Mouse (Mus musculus): ENCODE results near the gene Gm4353.
"Not testable (repeated sequence)": the region's sequence is repeated elsewhere in the genome, so short reads cannot be mapped to it uniquely, and the experiment has no call there.

Gm4353 gene

GRCm38 (mm10) chr7:116084366-116084765 is at the start of gene Gm4353:
TSS of gene Gm4353 (minus strand) at chr7:116084635.
- not testable (repeated sequence) for DNase-seq (ENCODE audit: low read depth, low spot score)

- peak; percentile 57 for DNase-seq (ENCODE audit: low read depth, low spot score)
These were observed 47.6 kb upstream of the Gm4353 start for GRCm38 (mm10) chr7:116132078-116132477.

GRCm38 (mm10) chr7:116131390-116131789 is 47.0 kb upstream of the Gm4353 start:
- peak; percentile 36 for DNase-seq (ENCODE audit: low read depth, low spot score)

GRCm38 (mm10) chr7:116129374-116129773 is 44.9 kb upstream of the Gm4353 start:
- no peak for DNase-seq (ENCODE audit: low read depth, low spot score)

GRCm38 (mm10) chr7:116128286-116128685 is 43.9 kb upstream of the Gm4353 start:
- DNase-seq (ENCODE audit: low read depth, low spot score) = no peak

- DNase-seq (ENCODE audit: low read depth, low spot score) = no peak
These were observed 42.6 kb upstream of the Gm4353 start for GRCm38 (mm10) chr7:116127052-116127451.

- no peak for DNase-seq (ENCODE audit: low read depth, low spot score)
These were observed 41.2 kb upstream of the Gm4353 start for GRCm38 (mm10) chr7:116125671-116126070.

- no peak for DNase-seq (ENCODE audit: low read depth, low spot score)
These were observed 39.6 kb upstream of the Gm4353 start for GRCm38 (mm10) chr7:116124057-116124456.

GRCm38 (mm10) chr7:116123597-116123985 is 39.2 kb upstream of the Gm4353 start:
- no peak for DNase-seq (ENCODE audit: low read depth, low spot score)

- DNase-seq (ENCODE audit: low read depth, low spot score) = no peak
These were observed 38.7 kb upstream of the Gm4353 start for GRCm38 (mm10) chr7:116122981-116123596.

- no peak for DNase-seq (ENCODE audit: low read depth, low spot score)
These were observed 36.8 kb upstream of the Gm4353 start for GRCm38 (mm10) chr7:116121202-116121601.

GRCm38 (mm10) chr7:116120737-116121136 is 36.3 kb upstream of the Gm4353 start:
- no peak for DNase-seq (ENCODE audit: low read depth, low spot score)

- no peak for DNase-seq (ENCODE audit: low read depth, low spot score)
These were observed 34.9 kb upstream of the Gm4353 start for GRCm38 (mm10) chr7:116119306-116119857.

GRCm38 (mm10) chr7:116115991-116116390 is 31.6 kb upstream of the Gm4353 start:
- DNase-seq (ENCODE audit: low read depth, low spot score) = no peak

- DNase-seq (ENCODE audit: low read depth, low spot score) = no peak
These were observed 30.9 kb upstream of the Gm4353 start for GRCm38 (mm10) chr7:116115216-116115930.

GRCm38 (mm10) chr7:116111546-116111945 is 27.1 kb upstream of the Gm4353 start:
- DNase-seq (ENCODE audit: low read depth, low spot score) = no peak

- no peak for DNase-seq (ENCODE audit: low read depth, low spot score)
These were observed 26.2 kb upstream of the Gm4353 start for GRCm38 (mm10) chr7:116110661-116111060.

- no peak for DNase-seq (ENCODE audit: low read depth, low spot score)
These were observed 18.7 kb upstream of the Gm4353 start for GRCm38 (mm10) chr7:116103091-116103490.

- no peak for DNase-seq (ENCODE audit: low read depth, low spot score)
These were observed 15.6 kb upstream of the Gm4353 start for GRCm38 (mm10) chr7:116099952-116100528.

- DNase-seq (ENCODE audit: low read depth, low spot score) = no peak
These were observed 9.0 kb upstream of the Gm4353 start for GRCm38 (mm10) chr7:116093466-116093850.

- DNase-seq (ENCODE audit: low read depth, low spot score) = peak; percentile 96
These were observed 8.5 kb upstream of the Gm4353 start for GRCm38 (mm10) chr7:116092710-116093465.

GRCm38 (mm10) chr7:116060739-116061138 is 23.7 kb downstream of the Gm4353 start:
- DNase-seq (ENCODE audit: low read depth, low spot score) = no peak
